Mouse (Mus musculus) retina, embryonic 14.5 days (tissue): ENCODE results near the gene Med22.
"Not testable (repeated sequence)": the region's sequence is repeated elsewhere in the genome, so short reads cannot be mapped to it uniquely, and the experiment has no call there.

Source experiments
- DNase-seq: peaks from one replicate; pipeline ENCODE4 v3.0.0-alpha.2; 2015; ENCODE audit warnings: low spot score

Med22 gene

DNA sequence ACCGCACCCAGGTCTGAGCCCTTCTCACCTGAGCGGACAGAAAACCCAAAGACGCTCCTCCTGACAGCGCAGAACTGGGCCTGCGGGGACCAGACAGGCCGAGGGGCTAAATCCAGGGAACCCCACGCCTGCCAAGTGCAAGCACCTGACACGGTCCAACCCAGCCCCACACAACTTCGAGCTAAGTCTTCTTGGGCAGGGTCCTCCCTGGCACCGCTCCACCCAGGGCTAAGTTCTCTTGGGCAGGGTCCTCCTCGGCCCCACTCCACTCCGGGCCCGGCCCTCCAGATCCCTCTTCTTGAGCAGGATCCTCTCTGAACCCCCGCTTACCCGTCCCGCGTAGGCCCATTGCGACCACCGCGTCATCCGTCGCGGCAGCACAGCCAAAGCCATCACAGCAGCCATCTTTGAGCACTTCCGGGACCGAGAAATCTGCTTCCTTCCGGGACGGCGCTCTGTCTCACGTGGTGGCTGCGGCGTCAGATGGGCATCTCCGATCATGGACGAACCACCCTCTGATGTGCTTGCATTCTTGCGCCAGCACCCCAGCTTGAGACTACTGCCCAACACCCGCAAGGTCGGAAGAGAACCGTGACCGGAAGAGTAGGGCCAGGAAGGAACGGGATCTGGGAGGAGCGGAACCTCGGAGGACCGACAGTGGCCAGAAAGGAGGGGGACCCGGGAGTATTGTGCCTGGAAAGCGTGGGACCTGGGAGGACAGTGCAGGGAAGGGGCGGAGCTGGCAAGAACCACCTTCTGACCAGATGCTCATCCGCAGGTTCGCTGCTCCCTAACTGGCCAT is 5.7 kb upstream of the Med22 start, which contains the start of the genes Surf2 and Surf1:
Gene Surf2, plus strand, starts transcription at position 441 of the 802 bp plus-strand sequence.
Gene Surf1, minus strand, starts transcription at position 604 of the 802 bp plus-strand sequence.
- peak; percentile 82 for DNase-seq

DNA sequence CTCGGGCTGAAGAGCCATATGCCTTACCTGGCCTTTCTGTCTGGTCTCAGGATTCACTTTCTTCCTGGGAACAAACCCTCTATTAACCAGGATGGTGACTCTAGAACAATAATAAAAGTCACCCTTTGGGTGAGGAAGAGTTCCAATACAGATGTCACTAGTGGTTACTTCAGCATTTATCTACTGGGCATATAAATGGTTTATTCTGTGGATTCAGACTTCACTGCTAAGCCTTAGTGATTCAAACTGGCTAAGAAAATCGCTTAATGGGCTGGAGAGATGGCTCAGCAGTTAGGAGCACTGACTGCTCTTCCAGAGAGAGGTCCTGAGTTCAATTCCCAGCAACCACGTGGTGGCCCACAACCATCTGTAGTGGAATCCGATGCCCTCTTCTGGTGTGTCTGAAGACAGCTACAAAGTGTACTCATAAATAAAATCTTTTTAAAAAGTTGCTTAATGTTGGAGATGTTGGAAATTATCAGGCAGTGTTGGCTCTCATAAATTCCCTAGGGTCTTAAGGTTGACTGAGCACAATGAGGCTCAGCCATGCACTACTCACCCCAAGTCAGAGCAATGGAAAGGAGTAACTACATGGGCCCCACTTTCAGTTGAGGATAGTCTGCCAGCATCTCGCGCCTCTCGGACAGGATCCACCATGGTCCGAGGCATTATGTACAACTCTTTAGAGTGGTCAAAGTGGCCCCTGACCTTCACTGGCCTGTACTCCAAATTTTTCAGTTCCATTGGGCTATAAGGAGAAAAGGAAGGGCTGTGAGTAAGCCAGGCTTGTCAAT is 3.9 kb upstream of the Med22 start:
- DNase-seq, result no peak

- DNase-seq, result no peak
Observed at GRCm38 (mm10) chr2:26913416-26914147, 3.1 kb upstream of the Med22 start.

DNA sequence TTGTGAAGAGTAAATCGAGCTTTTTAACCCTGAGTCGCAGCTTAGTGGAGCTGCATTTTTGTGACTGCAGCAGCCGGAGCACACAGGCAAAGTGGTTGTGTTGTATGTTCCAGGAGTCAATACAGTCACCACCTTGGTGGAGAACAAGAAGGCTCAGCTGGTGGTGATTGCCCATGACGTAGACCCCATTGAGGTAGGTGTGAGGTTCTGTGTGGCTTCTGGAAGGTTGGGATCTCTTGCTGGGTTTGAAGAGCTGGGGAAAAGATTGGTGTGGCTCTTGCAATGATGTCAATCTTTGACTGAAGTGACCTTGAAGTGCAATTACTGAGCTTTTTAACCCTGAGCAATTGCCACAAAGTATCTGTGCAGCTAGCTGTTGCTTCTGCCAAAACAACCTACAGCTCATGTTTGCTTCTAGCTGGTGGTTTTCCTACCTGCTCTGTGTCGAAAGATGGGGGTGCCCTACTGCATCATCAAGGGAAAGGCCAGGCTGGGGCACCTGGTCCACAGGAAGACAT is 1.8 kb upstream of the Med22 start:
- no peak for DNase-seq

- DNase-seq, result peak; percentile 76
Observed at GRCm38 (mm10) chr2:26910994-26911765, 703 bp upstream of the Med22 start.

GRCm38 (mm10) chr2:26909387-26909784 is 1.1 kb downstream of the Med22 start:
- no peak for DNase-seq

- no peak for DNase-seq
Observed at GRCm38 (mm10) chr2:26908710-26909386, 1.6 kb downstream of the Med22 start.

- peak; percentile 80 for DNase-seq
Observed at GRCm38 (mm10) chr2:26907109-26907508, 3.4 kb downstream of the Med22 start.

DNA sequence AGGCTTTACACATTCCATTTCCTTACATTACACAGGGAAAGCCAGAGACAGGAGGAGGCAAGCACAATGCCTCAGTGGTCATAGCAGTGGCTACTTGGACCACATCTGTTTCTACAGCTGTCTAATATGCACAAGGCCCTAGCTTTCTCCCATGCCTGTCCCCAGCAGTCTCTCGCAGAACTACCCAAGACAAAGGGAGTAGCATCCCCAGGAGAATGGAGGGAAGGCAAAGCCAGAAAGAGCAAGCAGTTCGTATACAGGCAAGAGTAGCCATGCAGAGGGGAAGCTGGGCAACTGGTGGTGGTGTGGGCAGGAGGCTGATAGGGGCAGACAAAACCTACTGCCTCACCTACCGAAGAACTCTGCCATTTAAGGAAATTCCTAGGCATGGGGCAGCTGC is 4.0 kb downstream of the Med22 start:
- no peak for DNase-seq

DNA sequence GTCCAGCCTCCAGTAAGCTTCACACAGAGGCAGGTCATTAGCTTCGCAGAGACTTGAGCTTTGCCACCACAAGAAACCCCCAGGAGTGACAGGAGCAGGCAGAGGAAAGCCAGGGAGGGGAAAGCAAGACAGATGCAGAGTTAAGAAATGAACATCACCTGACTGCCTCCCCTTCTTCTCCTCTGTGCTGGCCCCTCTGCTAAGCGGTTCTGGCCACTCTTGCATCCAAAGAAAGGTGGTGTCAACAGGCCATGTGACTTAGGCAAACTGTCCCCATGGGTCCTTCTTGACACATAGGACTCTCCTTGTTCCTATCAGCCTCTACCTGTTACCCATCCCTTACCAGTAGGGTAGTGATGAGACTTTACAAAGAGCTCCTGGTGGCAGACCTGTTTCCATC is 4.5 kb downstream of the Med22 start:
- DNase-seq, result no peak

DNA sequence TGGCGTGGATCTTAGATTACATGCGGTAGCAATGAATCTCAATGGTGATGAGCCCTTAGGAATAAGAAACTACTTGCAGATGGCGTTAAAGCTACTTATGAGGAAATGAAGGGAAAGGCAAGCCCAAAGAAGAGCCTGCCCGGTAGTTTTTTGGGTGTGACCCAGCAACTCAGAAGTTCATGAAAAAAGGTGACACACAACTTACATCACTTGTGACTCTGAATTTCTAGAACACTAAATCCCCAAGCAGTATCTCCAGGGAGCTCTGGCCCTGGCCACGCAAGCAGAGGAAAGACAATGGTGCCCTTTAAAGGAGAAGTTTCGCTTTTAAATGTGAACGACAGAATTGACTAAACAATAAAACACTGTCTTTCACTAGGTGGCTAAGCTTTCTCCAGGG is 7.2 kb downstream of the Med22 start:
- no peak for DNase-seq

DNA sequence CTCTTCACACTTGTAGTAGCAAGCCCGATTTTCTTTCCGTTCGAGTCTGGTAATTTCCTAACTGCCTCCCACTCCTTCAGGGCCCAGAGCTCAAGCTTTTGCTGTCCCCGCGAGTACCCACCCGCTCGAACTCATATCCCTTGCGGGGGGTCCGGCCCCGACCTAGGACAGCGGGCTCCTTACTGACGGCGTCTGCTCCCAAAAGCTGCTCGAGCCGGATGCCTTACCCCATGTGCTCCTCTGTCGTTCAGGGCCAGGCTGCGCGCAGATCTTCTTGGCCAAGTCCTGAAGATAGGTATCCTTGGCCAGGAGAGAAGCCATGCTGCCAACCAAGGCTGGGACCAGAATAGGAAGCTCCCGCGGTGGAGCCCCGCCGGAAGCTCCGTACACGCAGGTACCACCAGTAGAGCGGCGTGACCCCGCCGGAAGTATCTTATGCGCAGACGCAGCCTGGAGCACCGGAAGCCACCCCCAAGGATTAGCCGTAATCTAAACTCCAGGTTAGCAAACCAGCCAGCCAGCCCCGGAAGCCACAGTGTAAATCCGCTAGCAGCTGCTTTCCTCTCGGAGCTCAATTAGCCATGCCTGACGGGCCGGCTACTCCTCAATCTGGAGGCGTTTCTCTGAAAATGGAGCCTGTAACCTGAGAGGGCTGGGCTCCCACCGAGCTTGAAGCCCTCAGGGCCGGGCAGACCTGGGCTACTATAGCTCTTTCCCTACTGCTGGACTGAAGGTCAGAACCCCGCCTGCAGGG is 7.8 kb downstream of the Med22 start, which contains the start of gene Surf6:
Gene Surf6, minus strand, starts transcription at position 413 of the 754 bp plus-strand sequence.
- peak; percentile 97 for DNase-seq

GRCm38 (mm10) chr2:26901834-26902400 is 8.6 kb downstream of the Med22 start:
- no peak for DNase-seq

DNA sequence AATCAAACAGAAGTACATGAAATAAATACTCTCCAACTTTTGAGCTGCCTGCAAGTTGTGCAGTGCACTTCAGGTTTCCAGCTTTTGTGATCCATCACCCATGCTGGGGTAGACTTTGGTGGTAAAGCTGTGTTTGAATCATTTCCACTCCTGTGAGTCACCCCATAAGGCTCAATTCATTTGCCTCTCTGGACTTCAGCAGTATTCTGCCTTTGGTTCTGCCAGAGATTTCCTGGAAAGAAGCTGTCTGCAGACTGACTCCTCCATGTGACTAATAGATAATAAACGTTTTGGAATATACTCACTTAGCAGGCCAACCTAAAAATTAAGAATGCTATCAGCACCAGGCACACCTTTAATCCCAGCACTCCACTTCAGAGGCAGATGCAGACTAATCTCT is 9.7 kb downstream of the Med22 start:
- DNase-seq, result no peak

DNA sequence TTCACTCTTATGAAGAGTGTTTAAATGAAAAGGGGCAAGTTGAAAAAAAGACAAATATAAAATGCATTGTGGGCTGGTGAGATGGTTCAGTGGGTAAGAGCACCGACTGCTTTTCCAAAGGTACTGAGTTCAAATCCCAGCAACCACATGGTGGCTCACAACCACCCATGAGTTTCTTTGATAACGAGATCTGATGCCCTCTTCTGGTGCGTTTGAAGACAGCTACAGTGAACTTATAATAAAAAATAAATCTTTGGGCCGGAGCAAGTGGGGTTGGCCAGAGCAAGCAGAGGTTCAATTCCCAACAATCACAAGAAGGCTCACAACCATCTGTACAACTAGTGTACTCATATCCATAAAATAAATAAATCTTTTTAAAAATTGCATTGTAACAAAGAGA is 14.6 kb downstream of the Med22 start:
- DNase-seq, result no peak

DNA sequence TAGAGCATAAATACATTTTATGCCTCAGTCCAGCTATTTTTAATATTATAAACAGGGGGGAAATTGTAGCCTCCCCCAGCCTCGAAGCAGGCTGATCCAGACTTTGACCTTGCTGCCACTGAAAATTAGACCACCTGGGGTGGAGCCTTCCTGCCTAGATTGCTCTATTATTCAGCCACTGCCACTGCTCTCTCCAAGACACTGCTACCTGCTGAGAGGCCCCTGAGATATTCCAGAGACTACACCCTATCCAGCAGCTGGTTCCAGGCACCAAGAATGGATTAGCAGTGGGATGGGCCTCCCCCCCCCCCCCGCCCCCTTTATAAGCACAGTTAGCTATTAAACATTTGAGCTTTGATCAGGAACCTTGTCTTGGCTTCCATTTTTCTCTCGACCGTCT is 24.3 kb downstream of the Med22 start:
- not testable (repeated sequence) for DNase-seq

DNA sequence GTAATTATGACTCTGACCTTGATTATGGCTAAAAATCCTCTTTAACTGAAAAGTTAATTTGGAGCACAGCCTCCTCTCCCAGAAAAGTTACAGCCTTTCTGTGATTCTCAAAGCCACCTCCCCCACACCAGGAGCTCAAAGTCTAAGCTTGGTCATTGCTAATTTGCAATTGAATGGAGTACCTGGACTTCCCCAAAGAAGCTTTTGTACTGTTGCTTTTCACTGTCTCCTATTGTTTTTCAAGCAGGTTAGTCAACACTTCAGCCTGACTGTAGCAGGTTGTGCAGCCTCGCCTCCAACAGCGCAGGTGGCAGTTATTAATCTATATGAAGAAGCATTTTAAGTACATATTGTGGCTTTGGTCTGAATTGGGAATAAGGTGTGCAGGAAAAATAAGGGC is 24.9 kb downstream of the Med22 start:
- DNase-seq, result not testable (repeated sequence)

GRCm38 (mm10) chr2:26878571-26878970 is 31.9 kb downstream of the Med22 start:
- DNase-seq, result no peak

DNA sequence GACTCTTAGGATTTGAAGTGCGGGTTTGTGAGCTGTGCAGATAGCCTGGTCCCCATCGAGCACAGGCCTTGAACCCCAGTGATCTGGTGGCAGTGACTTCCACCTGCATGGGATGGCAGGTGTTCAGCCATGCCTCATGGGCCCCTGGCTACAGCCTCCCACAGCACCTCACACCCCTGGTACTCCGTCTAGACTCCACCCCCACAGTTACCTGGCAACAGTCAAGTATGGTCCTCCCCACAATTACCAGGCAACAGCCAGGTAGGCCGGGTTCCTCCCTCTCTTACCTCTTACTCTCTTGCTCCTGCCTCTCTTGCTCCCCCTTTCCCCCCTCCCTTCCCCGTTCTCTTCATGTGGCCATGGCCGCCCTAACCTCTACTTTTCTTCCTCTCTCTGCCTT is 39.8 kb downstream of the Med22 start:
- no peak for DNase-seq

- no peak for DNase-seq
Observed at GRCm38 (mm10) chr2:26864879-26865278, 45.6 kb downstream of the Med22 start, which contains the start of gene Abo. Gene Abo (minus strand): TSS chr2:26864979.
